Mouse (Mus musculus) skeletal muscle tissue, adult 2 months (tissue): Measurements from ENCODE around the gene Pde1c.
"Not testable (repeated sequence)": the region's sequence is repeated elsewhere in the genome, so short reads cannot be mapped to it uniquely, and the experiment has no call there.

ENCODE experiments used
- DNase-seq: peaks from one replicate; pipeline ENCODE4 v3.0.0-alpha.2; 2012; ENCODE audit warnings: low read depth, low spot score

Pde1c gene

GRCm38 (mm10) chr6:56568470-56569372 is at the start of gene Pde1c:
TSS of gene Pde1c (minus strand) at chr6:56569103.
- DNase-seq = no peak

DNA sequence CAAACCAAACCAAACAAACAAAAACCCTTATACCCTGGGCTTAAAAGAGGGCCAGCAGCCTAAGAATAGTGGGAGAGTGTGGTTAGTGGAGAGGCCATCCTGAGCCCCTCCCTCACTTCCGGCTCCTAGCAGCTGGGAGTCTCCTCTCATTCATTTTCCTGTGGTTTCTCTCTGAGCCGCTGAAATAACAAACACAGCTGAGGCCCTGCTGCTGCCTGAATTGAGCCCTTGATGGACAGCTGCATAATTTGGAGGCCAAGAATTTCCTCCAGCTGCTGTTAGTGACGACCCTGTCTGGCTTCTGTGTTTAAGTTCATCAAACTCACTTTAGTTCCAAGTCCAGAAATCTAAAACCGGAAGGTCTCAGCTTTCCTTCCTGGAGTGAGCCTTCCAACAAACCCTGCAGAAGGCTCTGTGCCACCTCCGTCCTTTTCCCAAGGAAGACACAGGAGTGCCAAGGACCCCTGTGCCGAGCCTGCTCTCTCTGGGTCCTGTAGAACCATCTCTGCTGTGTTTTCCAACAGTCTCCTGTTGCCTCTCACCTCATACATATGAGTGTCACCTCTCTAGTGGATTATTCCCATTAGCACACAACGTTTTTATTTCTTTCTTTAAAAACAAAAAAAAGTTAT is 48.2 kb upstream of the Pde1c start:
- peak; percentile 14 for DNase-seq

DNA sequence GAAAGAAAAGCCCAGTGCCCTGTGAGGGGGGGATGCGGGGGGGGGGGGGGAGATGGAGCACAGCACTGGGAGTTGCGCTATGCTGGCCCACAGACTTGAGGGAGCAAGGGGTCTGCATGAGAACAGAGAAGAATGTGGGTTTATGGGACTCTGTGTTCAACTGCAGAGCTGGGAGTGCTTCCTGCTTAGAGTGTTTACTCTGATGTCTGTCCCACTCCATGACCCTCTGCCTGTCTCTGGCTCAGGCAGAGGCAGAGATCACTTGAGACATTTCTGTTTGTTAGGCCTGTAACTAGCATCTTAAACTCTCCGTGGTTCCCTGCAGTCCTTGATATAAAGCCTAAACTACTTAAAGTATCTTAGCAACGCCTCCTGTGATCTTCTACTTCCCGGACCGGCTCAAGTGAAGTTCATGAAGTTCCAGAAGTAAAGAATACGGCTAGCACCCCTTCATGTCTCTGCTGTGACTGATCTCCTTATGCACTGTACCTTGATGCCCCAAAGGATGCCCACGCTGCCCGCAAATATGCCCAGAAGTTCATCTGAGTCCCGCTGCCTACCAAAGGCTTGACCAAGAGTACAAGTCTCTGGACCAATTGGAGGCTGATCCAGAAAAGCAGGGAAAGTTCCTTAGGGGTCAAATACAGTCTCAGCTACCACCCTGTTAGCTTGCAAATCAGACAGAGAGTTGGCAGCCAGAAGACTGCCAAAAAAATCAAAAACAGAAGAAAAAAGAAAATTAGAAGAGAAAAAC is 47.5 kb upstream of the Pde1c start:
- DNase-seq = no peak

DNA sequence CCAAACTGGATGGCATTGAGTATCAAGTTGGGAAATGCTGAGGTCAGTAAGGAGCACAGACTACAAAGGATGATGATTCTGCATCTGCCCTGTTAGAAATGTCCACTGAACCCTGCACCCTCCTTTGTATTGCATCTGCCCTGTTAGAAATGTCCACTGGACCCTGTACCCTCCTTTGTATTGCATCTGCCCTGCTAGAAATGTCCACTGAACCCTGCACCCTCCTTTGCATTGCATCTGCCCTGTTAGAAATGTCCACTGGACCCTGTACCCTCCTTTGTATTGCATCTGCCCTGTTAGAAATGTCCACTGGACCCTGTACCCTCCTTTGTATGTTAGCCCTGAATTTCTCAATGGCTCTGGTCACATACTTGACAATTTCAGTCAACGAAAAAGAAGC is 40.6 kb upstream of the Pde1c start:
- not testable (repeated sequence) for DNase-seq

DNA sequence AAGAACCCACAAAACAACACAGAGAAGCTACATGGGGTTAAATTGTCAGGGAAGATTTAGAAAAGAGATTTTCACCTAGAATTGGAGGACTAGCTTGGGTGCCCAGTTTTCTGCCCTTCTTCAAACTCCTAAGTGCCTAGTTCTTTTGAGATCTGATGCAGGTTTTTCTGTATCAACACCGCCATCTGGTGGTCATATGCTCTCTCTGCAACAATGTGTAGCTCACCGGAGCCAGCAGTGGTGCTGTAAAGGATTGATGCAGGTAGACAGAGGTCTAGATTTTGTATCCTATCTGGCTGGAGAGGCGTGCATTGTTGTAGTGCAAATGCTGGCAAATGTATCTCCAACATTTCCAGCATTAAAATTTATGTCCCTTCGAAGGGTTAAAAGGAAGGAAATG is 39.4 kb upstream of the Pde1c start:
- DNase-seq = peak; percentile 54

DNA sequence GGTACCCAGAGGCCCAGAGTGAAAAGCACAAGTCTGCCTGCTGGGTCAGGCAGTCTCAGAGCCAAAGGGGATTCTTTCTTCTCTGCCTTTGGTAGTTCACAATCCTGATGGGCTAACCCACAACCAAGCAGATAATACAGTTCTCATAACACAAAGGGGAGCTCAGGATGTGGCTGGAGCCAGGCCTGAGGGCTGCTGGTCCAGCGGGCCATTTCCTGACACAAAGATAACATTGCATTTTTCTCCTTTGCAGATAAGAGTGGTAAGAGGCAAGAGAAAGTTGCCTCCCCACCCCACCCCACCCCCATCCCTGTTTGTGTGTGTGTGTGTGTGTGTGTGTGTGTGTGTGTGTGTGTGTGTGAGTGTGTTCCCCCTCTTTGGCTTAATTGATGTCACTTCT is 10.7 kb upstream of the Pde1c start:
- DNase-seq = no peak

- DNase-seq = no peak
Observed at GRCm38 (mm10) chr6:56560891-56561290, 8.0 kb downstream of the Pde1c start.

- DNase-seq = peak; percentile 57
Observed at GRCm38 (mm10) chr6:56560474-56560888, 8.4 kb downstream of the Pde1c start.

DNA sequence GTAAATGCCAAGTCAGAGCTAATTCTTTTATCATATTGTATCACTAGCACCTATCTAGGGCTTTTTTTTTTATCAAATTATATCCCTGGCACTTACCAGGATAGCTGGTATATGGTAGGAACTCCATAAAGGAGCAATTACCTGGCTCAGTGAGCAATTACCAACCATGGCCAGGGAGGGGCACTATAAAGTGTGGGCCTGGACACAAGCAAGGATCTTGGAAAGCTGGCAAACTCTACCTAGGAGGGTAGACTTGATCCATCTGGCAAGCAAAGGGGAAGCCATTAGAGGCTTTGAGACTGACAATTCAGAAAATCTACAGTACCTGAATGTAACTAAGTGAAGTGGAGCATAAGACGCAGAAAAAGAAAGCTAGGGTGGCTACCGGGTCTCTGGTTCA is 10.2 kb downstream of the Pde1c start:
- no peak for DNase-seq

DNA sequence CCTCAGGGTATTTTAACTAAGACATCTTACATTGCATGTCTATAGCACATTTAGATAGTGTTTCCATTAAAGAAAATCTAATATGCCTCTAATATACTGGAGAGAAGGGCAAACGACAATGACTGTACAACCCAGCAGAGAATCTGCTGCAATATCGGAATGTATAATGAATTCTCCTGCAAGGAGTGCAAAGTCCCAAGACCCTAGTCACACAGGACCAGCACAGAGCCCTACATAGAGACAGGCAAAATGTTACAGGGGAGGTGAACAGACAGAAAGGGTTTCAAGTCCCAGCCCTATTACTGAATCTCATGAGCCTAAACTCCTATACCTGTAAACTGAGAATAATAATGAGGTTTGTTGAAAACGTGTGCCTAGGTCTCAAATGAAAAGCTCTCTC is 13.1 kb downstream of the Pde1c start:
- no peak for DNase-seq

DNA sequence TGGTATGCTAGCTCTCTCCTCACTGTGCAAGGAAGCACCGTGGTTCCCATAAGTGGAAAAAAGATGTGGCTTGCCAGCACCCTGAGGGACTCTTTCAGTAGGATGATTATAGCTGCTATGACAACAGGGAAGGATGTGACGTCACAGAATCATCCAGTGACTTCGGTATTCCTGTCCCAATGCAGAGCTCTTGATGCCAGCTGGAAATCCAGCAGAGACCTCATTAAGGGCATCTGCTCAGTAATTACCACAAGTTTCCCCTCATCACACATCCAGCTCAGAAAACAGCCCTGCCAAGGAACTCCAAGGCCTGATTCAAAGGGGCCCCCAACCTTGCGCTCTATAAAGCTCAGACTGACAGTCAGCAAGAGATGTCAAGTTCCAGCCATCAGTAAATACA is 13.5 kb downstream of the Pde1c start:
- no peak for DNase-seq

DNA sequence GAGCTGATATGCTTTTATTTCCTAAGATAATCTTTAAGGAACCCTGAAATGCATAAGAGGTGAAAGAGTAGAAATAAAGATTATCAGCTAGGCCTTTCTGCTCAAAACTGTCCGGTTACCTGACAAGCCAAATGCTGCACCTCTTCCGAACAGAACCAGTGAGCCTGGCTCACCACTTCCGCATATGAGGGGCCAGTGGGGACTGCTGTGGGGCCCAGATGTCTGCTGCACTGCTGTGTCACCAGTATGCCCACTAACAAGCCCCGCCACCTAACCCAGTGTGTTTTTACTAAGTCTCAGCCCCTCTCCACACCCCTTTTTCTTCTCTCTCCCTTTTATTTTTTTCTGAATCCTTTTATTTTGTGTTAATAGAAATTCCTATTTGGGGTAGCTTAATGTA is 17.9 kb downstream of the Pde1c start:
- DNase-seq = no peak

DNA sequence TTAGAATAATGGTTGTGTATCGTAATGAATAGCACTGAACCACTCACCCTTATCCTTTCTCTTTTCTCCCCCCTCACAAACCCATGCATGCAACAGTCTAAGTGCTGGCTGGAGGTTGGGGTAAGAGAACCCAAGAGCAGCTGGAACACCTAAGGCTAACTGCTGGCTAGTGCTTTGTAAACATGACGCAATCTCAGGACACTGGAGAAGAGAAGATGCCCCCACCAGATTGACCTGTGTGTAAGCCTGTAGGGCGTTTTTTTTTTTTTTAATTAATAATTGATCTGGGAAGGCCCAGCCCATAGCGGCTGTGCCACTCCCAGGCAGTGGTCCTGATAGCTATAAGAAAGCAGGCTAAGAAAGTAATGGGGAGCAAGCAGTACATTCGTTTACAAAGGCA is 28.7 kb downstream of the Pde1c start:
- no peak for DNase-seq

GRCm38 (mm10) chr6:56534653-56535052 is 34.2 kb downstream of the Pde1c start:
- DNase-seq = no peak

GRCm38 (mm10) chr6:56532257-56532656 is 36.6 kb downstream of the Pde1c start:
- no peak for DNase-seq

DNA sequence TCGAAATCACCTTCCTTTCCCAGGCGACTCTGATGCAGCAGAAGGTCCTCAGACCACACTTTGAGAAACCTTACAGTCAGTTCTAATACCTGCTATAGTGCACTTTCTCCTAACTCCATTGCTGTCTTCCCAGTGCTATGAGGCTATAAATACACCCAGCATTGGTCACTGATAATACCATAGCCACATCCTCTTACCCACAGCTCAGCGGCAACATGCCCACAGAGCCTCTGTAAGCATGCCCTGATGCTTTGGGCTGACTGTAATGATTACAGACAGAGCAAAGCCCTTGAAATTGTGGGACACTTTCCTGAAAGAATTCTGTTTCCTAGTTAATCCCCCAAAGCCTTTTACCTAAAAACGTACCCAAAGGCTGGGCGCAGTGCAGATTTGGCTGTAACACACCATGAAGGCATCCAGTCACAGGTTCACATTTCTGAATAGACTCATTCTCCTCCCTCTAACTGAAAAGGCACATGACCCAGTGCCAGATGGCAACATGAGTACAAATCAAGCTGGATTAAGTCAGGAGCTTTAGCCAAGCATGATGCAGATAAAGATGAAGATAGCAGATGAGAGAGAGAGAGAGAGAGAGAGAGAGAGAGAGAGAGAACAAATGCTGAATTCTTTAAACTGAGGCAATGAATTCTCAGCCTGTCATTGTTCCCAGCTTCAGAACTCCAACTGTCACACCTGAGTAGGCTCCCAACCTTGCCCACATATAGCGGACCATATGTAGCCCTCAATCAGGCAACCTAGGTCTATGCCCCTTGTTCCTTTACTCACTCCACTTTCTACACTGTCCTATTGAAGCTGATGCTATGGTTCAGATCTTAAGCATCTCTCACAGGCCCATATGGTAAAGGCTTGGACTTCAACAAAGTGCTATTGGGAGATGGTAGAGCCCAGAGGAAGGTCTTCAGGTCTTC is 44.7 kb downstream of the Pde1c start:
- DNase-seq = no peak

- no peak for DNase-seq
Observed at GRCm38 (mm10) chr6:56489161-56489560, 79.7 kb downstream of the Pde1c start.

- peak; percentile 27 for DNase-seq
Observed at GRCm38 (mm10) chr6:56485078-56485477, 83.8 kb downstream of the Pde1c start.

DNA sequence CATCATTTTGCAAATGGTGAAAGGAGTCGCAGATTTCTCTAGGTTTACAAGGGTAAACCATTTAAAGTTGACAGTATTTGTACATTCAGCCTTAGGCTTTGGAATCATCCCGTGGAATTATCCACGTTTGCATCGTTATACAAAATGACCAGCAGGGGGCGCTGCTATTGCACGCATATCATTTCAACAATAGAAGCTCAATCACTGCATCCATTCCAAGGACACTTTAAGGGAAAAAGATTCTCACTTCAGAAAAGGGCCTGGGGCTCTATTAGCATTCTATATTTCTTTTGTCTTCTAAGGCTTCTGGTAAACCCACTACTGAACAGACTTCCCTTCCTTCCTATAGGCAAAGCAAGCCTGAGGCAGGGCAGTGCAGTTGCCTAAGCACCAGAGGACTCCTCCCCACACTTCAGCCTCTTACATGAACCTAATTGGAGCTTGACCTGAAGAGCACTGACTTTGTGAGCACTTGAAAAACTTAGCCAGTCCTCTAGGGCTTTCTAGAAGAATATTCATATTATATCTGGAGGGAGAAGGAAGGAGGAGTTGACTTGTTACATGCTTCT is 87.9 kb downstream of the Pde1c start:
- peak; percentile 18 for DNase-seq

GRCm38 (mm10) chr6:56476581-56476980 is 92.3 kb downstream of the Pde1c start:
- peak; percentile 8 for DNase-seq

GRCm38 (mm10) chr6:56458098-56458497 is 110.8 kb downstream of the Pde1c start:
- DNase-seq = no peak
